Mouse (Mus musculus) heart, postnatal 0 days (tissue): ENCODE measurements around the gene March4.

ENCODE experiments used
- CTCF ChIP-seq: IDR thresholded peaks from 2 replicates; pipeline ENCODE4 v1.5.1; 2016; ENCODE audit warnings: antibody characterized with exemption, control low read depth, low read depth
- EP300 ChIP-seq: IDR thresholded peaks from 2 replicates; pipeline ENCODE4 v1.6.1; 2016; ENCODE audit warnings: antibody characterized with exemption, low read depth

DNA sequence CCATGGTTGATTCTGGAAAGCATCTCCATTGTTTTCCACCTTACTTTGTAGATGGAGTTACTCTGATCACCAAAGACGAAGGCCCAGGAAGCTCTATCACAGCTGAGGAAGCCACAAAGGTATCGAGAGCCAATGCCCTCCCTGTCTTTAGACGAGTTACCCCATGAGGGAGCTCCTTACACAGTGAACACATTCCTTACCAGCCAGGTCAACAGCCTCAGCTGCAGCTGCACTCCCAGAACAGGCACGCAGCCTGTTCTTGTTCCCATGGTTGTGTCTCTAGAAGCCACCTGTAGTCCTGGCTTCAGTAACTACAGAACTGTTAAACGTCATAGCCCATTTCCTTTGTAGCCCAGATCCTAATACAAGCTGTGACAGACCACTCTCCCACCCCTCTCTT, 153.1 kb downstream of the March4 start:
- TF ChIP-seq CTCF (no peak), EP300 (no peak)
